Mouse (Mus musculus) large intestine, adult 2 months (tissue): ENCODE results near the gene Art4. TPM values are rescaled to one million over a fixed set of nuclear protein-coding genes. Genes with fewer than 3 reads are reported as not detected.

Experiments used
- DNase-seq: peaks from one replicate; pipeline ENCODE4 v3.0.0-alpha.2; 2012; ENCODE audit warnings: low read depth, low spot score
- WGBS: fragments of 180-500 bp; shearing (Covaris S2); methylation state at CpG from one replicate; pipeline ENCODE4 v1.1.7; 2018; 5-methylcytosine and 5-hydroxymethylcytosine counted together
- polyA plus RNA-seq: library from polyadenylated mRNA; depleted of rRNA; stranded (reverse); fragments of >200 nt; gene quantifications from 2 replicates; pipeline ENCODE4 v1.2.3, GENCODE M21; 2012

The Art4 gene
- polyA plus RNA-seq, 1 experiment: 0.64 TPM

GRCm38 (mm10) chr6:136874599-136874998 is 17.1 kb upstream of the Art4 start:
- DNase-seq: no peak
- WGBS: 39% methylated on average over 8 of the region's 8 CpGs

GRCm38 (mm10) chr6:136868921-136869320 is 11.4 kb upstream of the Art4 start:
- no peak for DNase-seq
- WGBS: 54% methylated on average over 5 of the region's 5 CpGs

- 65% methylated on average over 4 of the region's 4 CpGs for WGBS
- DNase-seq: no peak
These were observed 8.6 kb upstream of the Art4 start for GRCm38 (mm10) chr6:136866150-136866549.

GRCm38 (mm10) chr6:136865360-136865759 is 7.8 kb upstream of the Art4 start:
- no peak for DNase-seq
- WGBS: 90% methylated on average over 5 of the region's 5 CpGs

- WGBS: 35% methylated on average over 9 of the region's 9 CpGs
- peak; percentile 42 for DNase-seq
These were observed 3.5 kb upstream of the Art4 start for GRCm38 (mm10) chr6:136861020-136861419.

GRCm38 (mm10) chr6:136858420-136858819 is 887 bp upstream of the Art4 start:
- WGBS: 72% methylated on average over 8 of the region's 8 CpGs
- no peak for DNase-seq

- 30% methylated on average over 11 of the region's 11 CpGs for WGBS
- DNase-seq: no peak
These were observed 334 bp upstream of the Art4 start for GRCm38 (mm10) chr6:136857873-136858260.

- 22% methylated on average over 14 of the region's 14 CpGs for WGBS
- peak; percentile 27 for DNase-seq
These were observed 1.4 kb downstream of the Art4 start for GRCm38 (mm10) chr6:136856071-136856636.

GRCm38 (mm10) chr6:136855183-136855582 is 2.4 kb downstream of the Art4 start:
- 50% methylated on average over 2 of the region's 2 CpGs for WGBS

GRCm38 (mm10) chr6:136854361-136854781 is 3.2 kb downstream of the Art4 start:
- DNase-seq: no peak
- WGBS: 88% methylated on average over 11 of the region's 11 CpGs

More at GRCm38 (mm10) chr6:136855183-136855582, 2.4 kb downstream of the Art4 start:
- no peak for DNase-seq

GRCm38 (mm10) chr6:136852762-136853161 is 4.8 kb downstream of the Art4 start:
- no peak for DNase-seq
- WGBS: 78% methylated on average over 3 of the region's 3 CpGs

- no peak for DNase-seq
- 85% methylated on average over 4 of the region's 4 CpGs for WGBS
These were observed 5.2 kb downstream of the Art4 start for GRCm38 (mm10) chr6:136852348-136852747.

- WGBS: 84% methylated on average over 6 of the region's 6 CpGs
- DNase-seq: no peak
These were observed 7.3 kb downstream of the Art4 start for GRCm38 (mm10) chr6:136850267-136850666.

GRCm38 (mm10) chr6:136848971-136849370 is 8.6 kb downstream of the Art4 start:
- no peak for DNase-seq
- 87% methylated on average over 5 of the region's 5 CpGs for WGBS

GRCm38 (mm10) chr6:136848399-136848798 is 9.1 kb downstream of the Art4 start:
- DNase-seq: no peak
- 92% methylated on average over 8 of the region's 8 CpGs for WGBS

GRCm38 (mm10) chr6:136847790-136848189 is 9.7 kb downstream of the Art4 start:
- no peak for DNase-seq
- WGBS: 3% methylated on average over 2 of the region's 2 CpGs

- no peak for DNase-seq
- whole genome bisulfite sequencing: 95% methylated on average over 3 of the region's 3 CpGs
These were observed 10.3 kb downstream of the Art4 start for GRCm38 (mm10) chr6:136847267-136847666.

GRCm38 (mm10) chr6:136845706-136846480 is 11.6 kb downstream of the Art4 start:
- WGBS: 74% methylated on average over 5 of the region's 5 CpGs
- DNase-seq: no peak

- WGBS: 78% methylated on average over 2 of the region's 2 CpGs
- DNase-seq: no peak
These were observed 12.6 kb downstream of the Art4 start for GRCm38 (mm10) chr6:136844903-136845302.

GRCm38 (mm10) chr6:136837323-136837722 is 20.2 kb downstream of the Art4 start:
- DNase-seq: no peak
- 69% methylated on average over 3 of the region's 3 CpGs for WGBS

GRCm38 (mm10) chr6:136835352-136835751 is 22.2 kb downstream of the Art4 start, which contains the start of gene Smco3:
Gene Smco3, minus strand, starts transcription at chr6:136835452.
- 51% methylated on average over 4 of the region's 4 CpGs for WGBS
- no peak for DNase-seq
